Mouse (Mus musculus): ENCODE measurements around the gene 9830107B12Rik.

DNA sequence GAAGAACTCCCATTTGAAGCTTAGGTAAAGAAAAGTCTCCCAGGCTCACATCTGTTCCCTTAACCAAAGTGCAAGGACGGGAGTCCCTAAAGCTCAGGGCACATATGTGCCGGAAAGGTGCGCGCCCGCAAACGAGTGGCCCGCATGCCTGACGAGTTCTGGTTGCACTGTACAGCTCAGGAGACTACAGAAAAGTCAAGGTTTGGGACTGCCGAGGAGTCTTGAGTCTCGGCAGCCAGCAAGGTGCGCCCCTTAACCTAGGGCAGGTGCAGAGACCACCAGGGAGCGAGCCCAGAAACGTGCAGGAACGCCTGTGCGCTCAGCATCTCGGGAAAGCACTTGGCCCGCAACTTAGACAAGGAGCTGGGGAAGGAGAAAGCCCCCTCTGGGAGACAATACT, 49.7 kb downstream of the 9830107B12Rik start:
- no peak for TF ChIP-seq CTCF (IDR thresholded peaks at IDR 0.05)
- TF ChIP-seq EP300 (IDR thresholded peaks at IDR 0.05): no peak

All from lung, postnatal 0 days (tissue).